Mouse (Mus musculus) ES-Bruce4 (cell line): ENCODE data around the gene Dstyk.

Experiments used
- EP300 ChIP-seq: IDR thresholded peaks from 2 replicates; pipeline ENCODE4 v1.6.1; 2011; ENCODE audit warnings: low read depth, low read length; ENCODE audit not compliant: insufficient read depth
- POLR2A ChIP-seq: IDR thresholded peaks from one replicate; pipeline ENCODE4 v1.8.1; 2011; ENCODE audit warnings: low read length; ENCODE audit not compliant: insufficient read depth

GRCm38 (mm10) chr1:132386266-132386665, 31.1 kb upstream of the Dstyk start:
- TF ChIP-seq POLR2A (no peak), EP300 (no peak)
